Mouse (Mus musculus): ENCODE results near the gene Panx2.

Panx2 gene

DNA sequence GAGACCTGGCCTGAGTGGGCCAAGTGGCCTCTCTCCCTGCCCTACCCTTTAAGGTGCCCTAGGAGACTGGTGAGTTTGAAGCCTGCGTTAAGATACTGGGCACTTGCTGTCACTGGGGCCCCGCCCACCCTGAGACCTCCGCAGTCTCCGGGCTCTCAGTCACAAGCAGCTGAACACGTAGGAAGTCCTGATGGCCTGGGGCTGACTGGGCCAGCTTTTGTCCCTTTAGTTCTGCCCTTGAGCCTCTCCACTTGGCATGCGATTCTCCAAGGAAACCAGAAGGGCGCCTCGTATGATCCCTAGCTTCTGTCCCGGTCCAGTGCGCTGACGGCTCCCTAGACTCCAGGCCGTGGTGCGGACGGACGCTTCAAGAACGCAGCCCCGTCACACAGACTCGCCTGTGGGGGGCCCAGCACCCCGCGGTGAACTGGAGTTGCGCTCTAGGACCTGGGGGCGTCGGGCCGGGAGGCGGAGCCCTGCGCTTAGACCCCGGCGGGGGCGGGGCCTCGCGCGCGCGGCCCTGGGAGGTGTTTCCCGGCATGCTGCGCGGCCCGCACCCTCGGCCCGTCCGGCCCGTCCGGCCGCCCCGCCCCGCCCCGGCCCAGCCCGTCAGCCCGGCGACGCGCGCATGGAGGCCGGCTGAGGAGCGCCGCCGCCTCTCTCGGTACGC is 16.1 kb downstream of the Panx2 start:
- peak; percentile 78 for DNase-seq (ENCODE audit: low spot score)

DNA sequence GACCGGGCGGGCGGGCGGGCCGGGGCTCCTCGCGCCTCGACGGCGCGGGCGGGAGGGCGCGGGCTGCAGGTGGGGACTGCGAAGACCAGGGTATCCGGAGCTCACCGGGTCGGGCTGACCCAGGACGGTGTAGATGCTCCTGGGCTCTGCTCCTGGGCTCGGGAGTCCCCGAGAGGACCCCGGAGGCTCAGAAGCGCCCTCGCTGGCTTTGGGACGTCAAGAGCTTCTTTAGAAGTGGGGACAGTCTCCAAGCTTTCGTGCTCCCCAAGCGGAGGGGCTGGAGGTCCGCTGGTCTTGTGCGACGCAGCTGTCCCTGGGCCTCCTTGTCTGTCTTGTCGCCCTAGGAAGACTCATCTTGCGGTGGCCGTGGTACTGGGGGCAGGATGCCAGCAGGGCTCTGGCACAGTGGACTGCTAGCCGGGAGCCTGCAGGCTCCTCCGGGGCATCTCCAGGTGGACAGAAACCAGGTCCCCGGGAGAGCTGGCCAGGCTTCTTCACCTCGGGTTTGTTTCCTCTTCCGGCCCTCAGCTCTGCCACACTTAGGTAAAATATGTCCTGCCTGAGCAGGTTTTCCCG is 16.7 kb downstream of the Panx2 start:
- DNase-seq (ENCODE audit: low spot score), result peak; percentile 54

DNA sequence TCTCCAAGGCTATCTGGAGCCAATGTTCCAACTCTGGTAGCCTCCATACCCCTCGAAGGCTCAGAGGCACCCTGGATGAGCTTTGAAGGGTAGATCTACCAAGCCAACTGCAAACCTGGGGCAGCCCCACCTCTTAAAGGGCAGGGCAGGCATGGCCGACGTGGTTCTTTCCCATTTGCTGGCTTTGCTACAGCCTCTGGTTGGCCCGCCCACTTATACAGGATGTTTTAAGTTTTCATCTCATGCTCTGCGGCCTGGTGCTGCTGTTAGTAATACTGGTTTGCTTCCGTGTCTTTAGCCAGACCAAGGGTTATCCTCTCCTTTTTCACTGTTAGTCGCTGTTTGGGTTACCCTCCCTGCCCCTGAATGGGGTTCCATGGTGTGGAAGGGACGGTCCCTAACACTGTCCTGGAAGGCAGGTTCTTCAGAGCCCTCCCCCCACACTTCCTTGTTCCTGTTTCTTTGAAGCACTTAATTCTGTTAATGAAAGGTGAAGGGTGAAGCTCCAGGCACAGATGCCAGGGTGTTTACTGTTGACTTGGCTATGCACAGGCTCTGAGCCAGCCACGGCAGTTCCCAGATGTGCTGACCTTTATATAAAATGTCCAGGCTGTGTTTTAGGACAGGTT is 18.8 kb downstream of the Panx2 start:
- peak; percentile 91 for DNase-seq (ENCODE audit: low spot score)

DNA sequence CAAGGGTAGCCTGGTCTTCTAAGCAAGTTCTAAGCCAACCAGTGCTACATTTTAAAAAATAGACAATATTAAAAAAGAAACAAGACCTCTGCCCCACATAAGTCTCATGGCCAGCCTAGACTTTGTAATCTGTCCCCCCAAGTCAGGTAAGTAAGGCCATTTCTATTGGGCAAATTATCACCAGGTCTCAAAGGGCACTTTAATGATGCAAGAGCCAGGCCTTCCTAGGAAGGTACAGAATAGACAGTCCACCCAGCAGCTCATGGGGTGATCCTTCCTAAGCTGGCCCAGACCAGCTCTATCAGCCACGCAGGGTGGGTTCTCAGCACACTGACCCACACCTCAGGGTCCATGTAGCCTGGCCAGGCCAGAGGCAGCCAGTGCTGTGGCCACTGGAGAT is 24.4 kb downstream of the Panx2 start:
- no peak for DNase-seq (ENCODE audit: low spot score)

DNA sequence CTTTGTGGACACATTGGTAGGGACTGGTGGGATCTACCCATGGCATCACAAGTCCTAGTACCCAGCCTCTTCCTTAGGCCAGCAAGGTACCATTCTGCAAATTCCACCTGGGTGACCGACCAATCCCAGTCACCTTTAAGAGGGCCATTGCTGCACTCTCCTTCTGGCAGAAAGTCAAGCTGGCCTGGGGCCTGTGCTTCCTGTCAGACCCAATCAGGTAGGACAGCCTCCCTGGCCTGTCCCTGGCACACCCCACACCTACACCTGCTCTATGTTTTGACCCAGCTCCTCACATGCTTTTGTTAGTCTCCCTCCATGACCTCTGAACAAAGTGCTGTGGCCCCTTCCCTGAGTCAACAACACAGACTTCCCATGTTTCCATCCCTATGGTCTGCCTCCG is 25.3 kb downstream of the Panx2 start:
- no peak for DNase-seq (ENCODE audit: low spot score)

DNA sequence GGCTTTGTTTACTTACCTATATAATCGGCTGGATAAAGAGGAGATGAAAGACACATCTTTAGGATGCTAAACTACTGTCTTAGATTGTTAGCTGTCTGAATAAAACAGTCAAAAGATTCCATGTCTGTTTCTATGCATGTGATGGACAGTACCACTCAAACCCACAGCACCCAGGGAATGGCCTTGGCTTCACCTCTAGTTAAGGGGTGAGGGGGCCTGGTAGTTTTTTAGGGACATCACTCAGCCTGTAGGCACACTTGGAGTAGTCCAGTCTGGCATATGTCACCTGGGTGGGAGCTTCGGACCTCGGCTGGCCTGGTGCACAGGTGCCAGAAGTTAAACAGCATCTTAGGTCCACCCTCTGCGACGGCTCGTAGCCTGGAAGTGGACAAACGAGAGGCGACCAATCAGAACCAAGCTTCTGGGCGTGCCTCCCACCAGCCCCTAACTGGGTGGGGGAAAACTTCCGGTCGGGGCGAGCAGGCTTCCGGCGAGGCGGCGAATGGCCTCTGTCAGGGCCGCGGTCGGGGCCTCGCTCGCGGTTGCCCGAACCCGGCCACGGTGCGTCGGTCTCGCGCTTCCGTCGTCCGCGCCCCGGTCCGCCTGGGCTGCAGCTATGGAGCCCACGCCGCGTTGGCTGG is 29.2 kb downstream of the Panx2 start, which contains the start of gene Selenoo:
Gene Selenoo (plus strand): TSS at position 478 of the 641 bp plus-strand sequence.
- peak; percentile 92 for DNase-seq (ENCODE audit: low spot score)

DNA sequence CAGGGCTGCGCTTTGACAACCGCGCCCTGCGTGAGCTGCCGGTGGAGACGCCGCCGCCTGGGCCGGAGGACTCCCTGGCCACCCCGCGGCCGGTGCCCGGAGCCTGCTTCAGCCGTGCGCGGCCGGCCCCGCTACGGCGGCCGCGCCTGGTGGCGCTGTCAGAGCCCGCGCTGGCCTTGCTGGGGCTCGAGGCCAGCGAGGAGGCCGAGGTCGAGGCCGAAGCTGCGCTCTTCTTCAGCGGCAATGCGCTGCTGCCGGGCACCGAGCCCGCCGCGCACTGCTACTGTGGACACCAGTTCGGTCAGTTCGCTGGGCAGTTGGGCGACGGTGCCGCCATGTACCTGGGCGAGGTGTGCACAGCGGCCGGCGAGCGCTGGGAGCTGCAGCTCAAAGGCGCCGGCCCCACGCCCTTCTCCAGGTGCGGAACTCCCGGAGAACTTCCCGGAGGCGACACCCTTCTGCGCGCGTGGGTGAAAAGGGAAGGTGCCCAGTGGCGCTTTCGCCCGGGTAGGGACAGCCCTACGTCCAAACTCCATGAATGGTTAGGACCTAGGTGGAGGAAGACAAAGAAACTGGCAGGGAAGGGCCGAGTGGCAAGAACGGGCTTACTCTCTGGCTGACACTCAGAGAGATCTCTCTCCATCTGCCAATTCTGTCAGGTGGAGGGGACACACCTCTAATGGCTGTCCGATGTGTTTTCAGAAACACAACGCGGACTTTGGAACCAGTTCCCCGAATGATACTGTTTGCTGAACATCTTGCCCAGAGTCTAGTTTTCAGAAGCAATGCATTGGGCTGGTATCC is 29.9 kb downstream of the Panx2 start:
- peak; percentile 21 for DNase-seq (ENCODE audit: low spot score)

DNA sequence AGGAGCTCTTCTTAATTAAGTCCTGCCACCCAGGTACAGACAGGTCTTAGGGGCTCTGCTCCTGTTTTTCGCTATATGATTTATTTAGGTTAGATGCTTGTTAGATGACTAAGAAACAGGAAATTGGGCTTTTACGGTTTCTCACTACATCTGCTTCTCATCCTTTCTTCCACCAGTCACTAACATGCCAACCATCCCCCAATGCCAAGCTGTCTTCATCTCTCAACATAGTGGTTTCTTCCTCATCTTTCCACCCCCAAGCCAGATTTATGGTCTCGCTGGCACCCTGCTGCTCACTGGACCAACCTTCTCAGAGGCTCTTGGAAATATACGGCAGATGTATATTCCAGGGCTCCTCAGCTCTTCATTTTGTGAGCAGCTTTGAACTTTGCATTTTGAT is 31.1 kb downstream of the Panx2 start:
- no peak for DNase-seq (ENCODE audit: low spot score)

DNA sequence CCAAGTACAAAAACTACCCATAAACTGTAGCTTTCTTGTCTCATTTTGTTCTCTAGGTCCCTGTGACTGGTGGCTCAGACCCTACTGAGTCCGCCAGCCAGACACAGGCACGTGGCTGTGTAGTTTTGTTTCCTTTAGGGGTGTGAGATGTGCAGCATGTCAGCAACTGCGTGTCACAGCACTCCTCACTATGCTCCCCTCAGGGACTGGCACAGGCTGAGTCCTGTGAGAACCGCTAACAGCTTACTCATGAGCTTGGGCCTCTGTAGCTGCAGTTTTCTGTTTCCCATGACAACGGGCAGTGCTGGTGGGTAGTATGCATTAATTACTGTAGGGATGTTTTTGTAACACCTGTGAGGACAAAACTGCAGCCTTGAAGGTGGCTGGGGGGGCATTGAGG is 32.6 kb downstream of the Panx2 start:
- DNase-seq (ENCODE audit: low spot score), result no peak

DNA sequence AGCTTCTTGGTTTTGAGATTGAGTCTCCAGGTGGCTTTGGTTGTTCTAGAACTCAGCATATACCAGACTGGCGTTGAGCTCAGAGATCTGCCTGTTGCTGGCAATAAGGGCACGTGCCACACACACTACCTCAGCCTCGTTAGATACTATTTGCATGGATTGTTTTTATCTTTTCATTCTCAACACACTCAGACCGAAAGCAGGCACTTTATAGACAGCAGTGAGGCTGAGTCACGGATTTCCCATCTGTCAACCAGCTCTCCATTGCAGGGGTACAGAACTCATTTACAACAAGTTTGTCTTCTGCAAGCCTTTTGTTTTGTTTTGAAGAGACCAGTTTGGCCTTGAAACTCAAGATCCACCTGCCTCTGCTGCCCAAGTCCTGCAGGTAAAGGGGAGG is 37.9 kb downstream of the Panx2 start:
- DNase-seq (ENCODE audit: low spot score), result no peak

DNA sequence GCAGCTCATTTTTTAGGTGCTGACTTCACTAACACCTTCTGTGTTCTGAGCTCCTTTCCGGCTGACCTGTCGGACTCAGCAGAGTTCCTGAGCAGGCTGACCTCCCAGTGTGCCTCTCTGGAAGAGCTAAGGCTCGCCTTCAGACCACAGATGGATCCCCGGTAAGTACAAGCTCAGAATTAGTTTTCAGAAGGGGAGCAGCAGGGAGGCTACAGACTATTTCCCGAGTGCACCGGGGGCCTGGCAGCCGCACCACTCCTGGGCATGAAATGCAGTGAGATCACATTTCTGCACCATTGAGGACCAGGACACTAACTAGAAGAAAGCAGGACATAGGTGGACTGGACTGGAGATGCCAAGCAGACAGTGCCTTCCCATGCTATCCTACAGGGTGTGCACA is 39.1 kb downstream of the Panx2 start:
- DNase-seq (ENCODE audit: low spot score), result no peak

DNA sequence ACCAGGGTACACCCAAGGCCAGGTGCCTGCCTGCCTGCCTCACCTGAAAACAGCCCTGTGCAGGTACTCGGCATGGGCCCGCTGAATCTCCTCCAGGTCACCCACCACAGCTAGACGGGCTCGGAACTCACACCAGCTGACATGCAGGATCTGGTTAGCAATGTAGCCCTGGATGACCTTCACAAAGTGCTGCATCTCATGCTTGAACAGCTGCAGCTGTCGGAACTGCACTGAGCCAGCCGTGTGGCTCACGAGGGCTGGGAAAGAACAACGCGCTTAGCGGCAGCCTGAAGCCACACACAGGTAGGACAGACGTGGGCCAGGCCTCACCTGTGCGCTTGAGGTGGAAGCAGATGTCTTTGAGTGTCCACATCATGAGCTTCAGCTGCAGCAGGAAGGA is 41.3 kb downstream of the Panx2 start:
- DNase-seq (ENCODE audit: low spot score), result no peak

DNA sequence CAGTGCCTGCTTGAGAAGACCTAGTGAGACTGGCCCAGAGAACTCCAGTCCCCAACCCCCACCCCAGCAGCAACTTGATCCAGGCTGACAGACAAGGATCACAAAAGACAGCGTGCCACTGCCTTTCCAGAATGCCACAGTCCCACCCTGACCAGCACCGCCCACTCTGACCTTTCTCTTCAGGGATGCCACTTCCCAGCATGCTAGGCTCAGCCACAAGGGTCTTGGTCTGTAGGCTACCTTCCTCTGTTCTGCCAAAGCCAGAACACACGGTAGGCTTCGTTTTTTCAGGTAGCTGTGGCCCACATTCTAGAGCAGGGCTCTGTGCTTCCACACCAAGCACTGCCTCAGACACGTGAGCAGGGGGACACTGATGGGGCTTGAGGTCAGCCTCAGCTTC is 43.1 kb downstream of the Panx2 start:
- no peak for DNase-seq (ENCODE audit: low spot score)

DNA sequence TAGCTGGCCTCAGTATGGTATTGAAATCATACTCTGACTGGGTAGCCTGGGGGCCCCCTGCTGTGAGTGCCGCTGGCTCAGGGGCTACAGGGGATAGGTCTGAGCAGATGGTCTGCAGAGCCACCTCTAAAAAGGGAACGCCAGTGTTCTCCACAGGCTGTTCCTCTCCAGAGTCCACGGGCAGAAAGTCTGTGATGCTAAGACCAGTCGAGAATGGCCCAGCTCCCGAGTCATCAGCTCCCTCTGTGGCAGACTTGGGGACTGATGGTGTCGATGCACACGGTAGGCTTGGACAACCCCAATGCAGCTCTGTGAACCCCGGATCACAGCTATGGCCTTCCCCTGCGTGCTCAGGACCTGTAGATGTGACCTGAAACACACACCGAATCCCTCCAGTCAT is 44.4 kb downstream of the Panx2 start:
- no peak for DNase-seq (ENCODE audit: low spot score)

DNA sequence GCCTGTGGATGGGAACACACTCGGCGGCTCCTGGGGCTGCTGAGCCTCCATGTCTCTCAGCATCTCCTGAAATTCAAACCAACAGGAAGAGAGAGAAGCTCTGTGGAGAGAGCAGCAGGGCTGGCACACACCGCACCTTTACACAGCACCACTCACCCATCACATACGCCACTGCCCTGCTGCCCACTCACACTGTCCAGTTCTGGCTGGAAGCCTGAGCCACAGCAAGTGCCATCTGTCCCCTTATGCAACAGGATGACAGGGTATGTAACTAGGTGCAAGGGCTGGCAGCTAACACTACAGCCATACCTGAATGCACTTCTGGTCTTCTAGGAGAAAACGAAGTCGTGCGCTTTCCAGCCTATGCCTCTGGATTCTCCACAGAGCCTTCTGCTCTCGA is 44.9 kb downstream of the Panx2 start:
- DNase-seq (ENCODE audit: low spot score), result no peak

DNA sequence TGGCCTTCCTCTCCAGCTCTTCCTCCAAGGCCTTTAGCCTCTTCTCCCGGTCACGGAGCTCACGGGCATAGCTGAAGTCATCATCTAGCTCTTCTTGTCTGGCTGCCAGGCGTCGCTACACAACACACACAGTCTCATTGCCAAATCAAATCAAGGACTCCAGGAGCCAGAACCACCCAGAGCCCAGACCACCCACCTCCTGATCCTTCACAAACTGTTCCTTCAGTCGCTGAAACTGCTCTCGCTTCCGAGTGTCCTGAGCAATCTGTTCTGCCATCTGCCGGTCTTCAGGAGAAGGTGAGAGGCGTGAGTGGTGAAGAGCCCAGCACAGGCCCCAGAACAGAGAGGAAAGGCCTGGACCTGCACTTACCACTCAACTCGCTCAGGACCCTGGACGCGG is 46.5 kb downstream of the Panx2 start:
- DNase-seq (ENCODE audit: low spot score), result no peak

DNA sequence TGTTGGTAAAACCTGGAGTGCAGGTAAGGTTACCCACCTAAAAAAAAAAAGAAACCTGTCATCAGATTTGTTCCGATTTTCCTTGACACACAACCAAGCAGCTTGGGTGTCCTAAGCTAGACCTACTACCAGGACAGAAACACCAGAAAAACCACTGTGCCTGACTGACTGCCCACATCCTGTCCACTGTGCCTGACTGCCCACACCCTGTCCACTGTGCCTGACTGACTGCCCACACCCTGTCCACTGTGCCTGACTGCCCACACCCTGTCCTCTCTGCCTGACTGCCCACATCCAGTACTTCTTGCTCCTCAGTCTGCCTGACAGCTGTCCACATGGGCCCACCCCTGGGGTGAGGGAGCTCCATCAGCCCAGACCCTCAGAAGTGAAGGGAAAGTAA is 47.4 kb downstream of the Panx2 start:
- DNase-seq (ENCODE audit: low spot score), result no peak

DNA sequence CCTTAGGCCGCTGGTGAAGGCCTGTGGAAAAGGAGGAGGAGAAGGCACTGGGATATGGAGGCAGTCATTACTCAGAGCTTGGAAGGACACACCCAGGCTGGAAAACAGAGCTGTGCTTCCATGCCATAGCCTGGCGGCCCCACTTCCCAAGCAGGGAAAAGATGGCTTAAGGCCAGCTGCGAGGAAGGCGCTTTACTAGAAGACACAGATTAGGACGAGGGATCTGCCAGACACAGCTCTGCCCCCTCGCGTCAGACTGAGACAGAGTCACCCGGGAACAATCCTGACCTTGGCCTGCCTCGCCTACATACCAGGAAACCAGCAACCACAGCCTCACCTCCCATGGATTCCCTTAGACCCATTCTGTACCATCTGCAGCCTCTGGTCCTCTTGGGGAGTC is 50.6 kb downstream of the Panx2 start:
- peak; percentile 69 for DNase-seq (ENCODE audit: low spot score)

DNA sequence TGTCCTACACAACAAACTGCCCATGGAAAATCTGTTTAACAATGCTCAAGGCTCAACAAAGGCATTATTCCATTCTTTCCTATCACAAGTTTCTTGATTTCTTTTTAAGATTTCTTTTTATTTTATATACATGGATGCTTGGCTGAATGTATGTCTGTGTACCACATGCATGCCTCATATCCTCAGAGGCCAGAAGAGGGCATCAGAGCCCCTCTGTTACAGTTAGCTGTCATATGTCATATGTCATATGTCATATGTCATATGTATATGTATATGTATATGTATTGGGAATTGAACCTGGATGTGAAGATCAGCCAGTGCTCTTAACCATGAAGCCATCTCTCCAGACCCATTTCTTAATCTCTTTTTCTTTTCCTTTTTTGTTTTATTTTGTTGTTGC is 58.5 kb downstream of the Panx2 start:
- DNase-seq (ENCODE audit: low spot score), result no peak

DNA sequence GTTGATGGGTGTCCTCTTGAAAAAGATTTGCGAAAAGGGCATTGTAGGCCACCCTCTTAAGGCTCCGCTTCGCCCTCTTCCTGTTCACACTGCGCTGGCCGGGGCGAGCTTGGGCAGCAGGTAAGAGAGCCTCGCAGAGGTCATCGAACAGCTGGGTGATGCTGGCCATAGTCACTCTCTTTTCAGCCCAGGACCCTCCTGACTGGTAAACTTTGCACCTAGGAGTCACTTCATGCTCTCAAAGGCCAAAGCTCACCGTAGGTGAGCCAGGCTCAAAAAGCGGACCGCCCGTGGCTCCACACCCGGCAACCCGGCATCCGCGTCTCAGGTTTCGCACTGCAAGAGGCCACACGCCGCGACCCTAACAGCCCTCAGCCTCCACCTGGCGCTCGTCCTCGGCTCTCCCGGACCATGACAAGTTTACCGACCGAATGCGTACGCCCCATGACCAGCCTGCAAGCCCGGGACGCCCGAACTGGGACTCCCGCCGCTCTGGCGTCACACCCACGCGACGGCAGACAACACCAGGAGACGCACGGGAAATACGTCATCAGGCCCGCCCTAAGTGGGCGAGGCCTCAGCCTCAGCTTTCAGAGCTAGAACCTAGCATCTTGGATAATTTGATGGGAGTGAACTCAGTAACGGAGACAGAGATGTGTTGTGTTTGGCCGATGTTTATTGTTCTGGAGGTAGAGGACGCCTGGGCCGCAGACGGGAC is 63.3 kb downstream of the Panx2 start, which contains the start of gene Tubgcp6:
Gene Tubgcp6 (minus strand): TSS at position 464 of the 718 bp plus-strand sequence.
- DNase-seq (ENCODE audit: low spot score), result peak; percentile 92
